Mouse (Mus musculus) thymus, postnatal 4 days (tissue): ENCODE measurements around the gene Olfr985.
A peak's percentile ranks its signal among the peaks of the same experiment; 100 is the strongest.

Experiments used
- DNase-seq: peaks from one replicate; pipeline ENCODE4 v3.0.0; 2021

Olfr985 gene

GRCm38 (mm10) chr9:40130084-40130483 is at the start of gene Olfr985:
Gene Olfr985, minus strand, starts transcription at chr9:40130184.
- DNase-seq: no peak

GRCm38 (mm10) chr9:40177017-40177416 is 47.0 kb upstream of the Olfr985 start:
- no peak for DNase-seq

- no peak for DNase-seq
Observed at GRCm38 (mm10) chr9:40166446-40166845, 36.5 kb upstream of the Olfr985 start.

GRCm38 (mm10) chr9:40155118-40155644 is 25.2 kb upstream of the Olfr985 start:
- DNase-seq: no peak

- DNase-seq: no peak
Observed at GRCm38 (mm10) chr9:40141544-40141943, 11.6 kb upstream of the Olfr985 start.

- DNase-seq: no peak
Observed at GRCm38 (mm10) chr9:40139484-40139883, 9.5 kb upstream of the Olfr985 start.

- DNase-seq: no peak
Observed at GRCm38 (mm10) chr9:40136987-40137688, 7.2 kb upstream of the Olfr985 start.

- DNase-seq: no peak
Observed at GRCm38 (mm10) chr9:40130556-40130955, 572 bp upstream of the Olfr985 start.

GRCm38 (mm10) chr9:40117287-40117659 is 12.7 kb downstream of the Olfr985 start:
- DNase-seq: no peak

- DNase-seq: peak; percentile 6
Observed at GRCm38 (mm10) chr9:40116645-40117286, 13.2 kb downstream of the Olfr985 start.

GRCm38 (mm10) chr9:40114106-40114505 is 15.9 kb downstream of the Olfr985 start, which contains the start of gene Olfr984:
Gene Olfr984, minus strand, starts transcription at chr9:40114206.
- no peak for DNase-seq

GRCm38 (mm10) chr9:40094769-40095168 is 35.2 kb downstream of the Olfr985 start:
- DNase-seq: no peak

- DNase-seq: no peak
Observed at GRCm38 (mm10) chr9:40093495-40093894, 36.5 kb downstream of the Olfr985 start, which contains the start of gene Olfr983. Gene Olfr983, minus strand, starts transcription at chr9:40093595.
